Mouse (Mus musculus): ENCODE results near the gene Fam47c.

Fam47c gene

GRCm38 (mm10) chrX:78737463-78737862 is at the start of gene Fam47c:
Fam47c (plus strand) TSS chrX:78737763.
- no peak for DNase-seq (ENCODE audit: low spot score)

GRCm38 (mm10) chrX:78769408-78769807 is 31.8 kb downstream of the Fam47c start:
- DNase-seq (ENCODE audit: low spot score): no peak

GRCm38 (mm10) chrX:78777078-78777477 is 39.5 kb downstream of the Fam47c start:
- no peak for DNase-seq (ENCODE audit: low spot score)

Measured in T-cell, adult 2 months (primary cell).